Mouse (Mus musculus) macrophage (primary cell): ENCODE measurements around the gene Nms. TPM values are rescaled to one million over a fixed set of nuclear protein-coding genes. Genes with fewer than 3 reads are reported as not detected.

ENCODE experiments used
- H3K27ac ChIP-seq: fragments of 350-480 bp; formaldehyde crosslinking; 2 replicates; pipeline ENCODE4 v1.9.0; 2021
- H3K36me3 ChIP-seq: fragments of 350-480 bp; formaldehyde crosslinking; 2 replicates; pipeline ENCODE4 v1.9.0; 2021; ENCODE audit errors: inconsistent target
- H3K4me3 ChIP-seq: fragments of 350-480 bp; formaldehyde crosslinking; 2 replicates; pipeline ENCODE4 v1.9.0; 2021; ENCODE audit errors: inconsistent target
- H3K79me2 ChIP-seq: fragments of 350-480 bp; formaldehyde crosslinking; 2 replicates; pipeline ENCODE4 v1.9.0; 2021; ENCODE audit errors: inconsistent target
- WGBS: methylation state at CpG from one replicate; pipeline ENCODE4 v1.1.7; 2026; ENCODE audit warnings: inconsistent platforms; ENCODE audit not compliant: missing documents; 5-methylcytosine and 5-hydroxymethylcytosine counted together
- polyA plus RNA-seq: library from polyadenylated mRNA; stranded (reverse); fragments of 250-400 nt; gene quantifications from 3 replicates; pipeline ENCODE4 v1.2.4, GENCODE M21; 2018; ENCODE audit warnings: inconsistent platforms
- total RNA-seq, 78 experiments: library from RNA; depleted of rRNA; stranded (reverse); fragments of 250-400 nt; gene quantifications; 1 replicate in 9 of 78; 2 replicates in 24 of 78; 3 replicates in 43 of 78; 4 replicates in 2 of 78; pipeline ENCODE4 v1.2.4; 2018; ENCODE audit warnings: inconsistent platforms in 56 of 78

The Nms gene
- total RNA-seq (2018; cell fraction: chromatin; rRNA removed), result not detected
- not detected for total RNA-seq (2018; cell fraction: cytosol; rRNA removed)
- total RNA-seq (2018; cell fraction: nucleus; rRNA removed), result not detected
- not detected in 3 replicates for polyA plus RNA-seq

DNA sequence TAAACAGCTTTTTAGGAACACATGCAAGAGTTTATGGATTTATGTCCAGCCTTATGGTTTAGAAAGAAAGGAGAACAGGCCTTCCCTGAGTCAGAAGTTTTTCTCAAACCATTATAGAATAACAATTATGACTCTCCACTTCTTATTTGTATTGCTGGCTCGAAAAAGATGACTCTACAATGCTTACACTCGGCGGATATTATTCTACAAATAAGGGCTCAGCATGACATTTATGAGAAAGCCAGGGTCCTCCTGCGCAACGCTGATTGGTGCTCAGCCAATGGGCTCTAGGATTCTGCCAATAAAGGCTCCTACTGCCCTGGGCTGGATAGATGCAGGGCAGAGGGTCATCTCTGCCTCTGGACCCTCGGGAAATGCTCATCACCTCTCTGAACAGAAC is at the start of gene Nms:
Gene Nms, plus strand, starts transcription at position 301 of the 400 bp plus-strand sequence.
- Histone ChIP-seq H3K27ac (no peak within 1 kb of the TSS), H3K36me3 (no peaks in the 10 kb centered on the region), H3K4me3 (no peak within 1 kb of the TSS), H3K79me2 (no peaks in the 10 kb centered on the region)
- 85% methylated on average over 6 of the region's 6 CpGs for WGBS

DNA sequence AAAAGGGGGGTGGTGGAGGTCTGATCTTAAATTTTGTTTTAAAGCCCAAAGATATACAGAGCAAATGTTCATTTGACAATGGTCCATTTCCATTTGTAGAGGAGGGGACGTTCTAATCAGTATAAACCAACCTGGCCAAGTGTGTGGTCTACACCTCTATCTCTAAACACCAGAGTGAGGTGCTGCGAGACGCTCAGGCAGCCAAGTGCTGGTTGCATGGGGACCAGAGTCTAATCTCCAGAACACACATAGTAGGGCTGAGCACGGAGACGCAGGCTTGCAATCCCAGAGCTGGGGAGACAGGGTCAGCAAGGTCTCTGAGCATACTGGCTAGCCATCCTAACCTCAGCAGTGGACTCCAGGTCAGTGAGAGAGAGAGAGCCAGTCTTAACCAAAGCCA is 47.5 kb upstream of the Nms start:
- Histone ChIP-seq H3K79me2 (no peaks in the 10 kb centered on the region), H3K27ac (no peak overlapping the region), H3K36me3 (no peaks in the 10 kb centered on the region), H3K4me3 (no peak overlapping the region)
- 95% methylated on average over 5 of the region's 5 CpGs for WGBS

GRCm38 (mm10) chr1:38893081-38893480 is 45.9 kb upstream of the Nms start:
- no peaks in the 10 kb centered on the region for H3K36me3 ChIP-seq
- H3K79me2 ChIP-seq, result no peaks in the 10 kb centered on the region
- no peak overlapping the region for H3K4me3 ChIP-seq
- WGBS, result 88% methylated on average over 5 of the region's 5 CpGs
- H3K27ac ChIP-seq, result no peak overlapping the region

DNA sequence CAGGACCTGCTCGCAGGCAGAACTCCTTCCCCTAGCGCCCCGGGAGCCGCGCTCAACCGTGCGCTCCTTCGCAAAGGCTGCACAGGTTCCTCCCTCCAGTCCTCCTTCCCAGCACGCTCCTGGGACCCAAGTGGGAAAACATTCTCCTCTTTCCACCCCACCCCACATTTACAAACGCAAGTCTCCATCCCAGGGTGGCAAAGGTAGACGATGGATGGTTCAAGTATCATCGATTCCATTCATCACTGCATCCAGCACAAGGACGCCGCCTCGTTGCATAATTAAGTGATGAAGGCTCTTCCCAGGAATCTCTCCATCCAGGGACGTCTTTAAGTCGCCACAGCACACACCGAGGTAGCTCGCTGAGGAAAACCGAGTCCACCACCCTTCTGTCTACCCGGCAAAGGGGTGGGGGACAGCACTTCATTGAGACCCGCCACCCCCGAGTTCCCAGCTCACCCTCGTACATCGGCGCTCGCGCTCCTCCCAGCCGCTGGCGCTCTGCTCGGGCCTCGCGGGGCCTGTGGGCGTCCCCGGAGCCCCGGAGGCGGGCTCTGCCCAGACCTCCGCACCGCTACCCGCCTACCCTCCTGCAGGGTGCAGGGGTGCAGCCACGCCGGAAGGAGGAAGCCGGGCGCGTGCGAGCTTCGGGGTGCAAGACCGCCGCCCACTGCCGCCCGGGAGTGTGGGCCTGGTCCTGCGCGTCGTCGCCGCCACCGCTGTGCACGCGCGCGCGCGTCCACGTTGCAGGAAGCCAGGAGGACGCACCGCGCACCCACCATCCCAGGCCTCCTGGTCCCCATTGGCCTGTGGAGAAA is 41.3 kb upstream of the Nms start, which contains the start of gene Chst10:
Gene Chst10, minus strand, starts transcription at position 731 of the 818 bp plus-strand sequence.
- no peaks in the 10 kb centered on the region for H3K36me3 ChIP-seq

GRCm38 (mm10) chr1:38902571-38902970 is 36.4 kb upstream of the Nms start:
- Histone ChIP-seq H3K79me2 (no peaks in the 10 kb centered on the region), H3K4me3 (no peak overlapping the region), H3K36me3 (no peaks in the 10 kb centered on the region), H3K27ac (no peak overlapping the region)
- 35% methylated on average over 5 of the region's 5 CpGs for WGBS

More for the DNA sequence above, 41.3 kb upstream of the Nms start, which contains the start of gene Chst10:
- WGBS, result 3% methylated on average over 67 of the region's 67 CpGs
- Histone ChIP-seq H3K27ac (no peak within 1 kb of the TSS), H3K79me2 (no peaks in the 10 kb centered on the region), H3K4me3 (no peak within 1 kb of the TSS)

GRCm38 (mm10) chr1:38903985-38904384 is 35.0 kb upstream of the Nms start:
- H3K27ac ChIP-seq, result no peak overlapping the region
- H3K79me2 ChIP-seq, result no peaks in the 10 kb centered on the region
- WGBS, result 91% methylated on average over 2 of the region's 2 CpGs
- no peaks in the 10 kb centered on the region for H3K36me3 ChIP-seq
- H3K4me3 ChIP-seq, result no peak overlapping the region

GRCm38 (mm10) chr1:38928996-38929395 is 10.0 kb upstream of the Nms start:
- WGBS, result 81% methylated on average over 4 of the region's 4 CpGs
- Histone ChIP-seq H3K27ac (no peak overlapping the region), H3K36me3 (no peaks in the 10 kb centered on the region), H3K79me2 (no peaks in the 10 kb centered on the region), H3K4me3 (no peak overlapping the region)

- WGBS, result 68% methylated on average over 4 of the region's 4 CpGs
- Histone ChIP-seq H3K27ac (no peak overlapping the region), H3K36me3 (no peaks in the 10 kb centered on the region), H3K4me3 (no peak overlapping the region), H3K79me2 (no peaks in the 10 kb centered on the region)
Observed at GRCm38 (mm10) chr1:38929468-38929867, 9.5 kb upstream of the Nms start.

- no peaks in the 10 kb centered on the region for H3K36me3 ChIP-seq
- 77% methylated on average over 8 of the region's 8 CpGs for WGBS
Observed at GRCm38 (mm10) chr1:38930767-38931166, 8.2 kb upstream of the Nms start.

GRCm38 (mm10) chr1:38934668-38935067 is 4.3 kb upstream of the Nms start:
- no peak overlapping the region for H3K4me3 ChIP-seq
- WGBS, result 37% methylated on average over 5 of the region's 5 CpGs
- no peak overlapping the region for H3K27ac ChIP-seq
- H3K79me2 ChIP-seq, result no peaks in the 10 kb centered on the region
- no peaks in the 10 kb centered on the region for H3K36me3 ChIP-seq

More at GRCm38 (mm10) chr1:38930767-38931166, 8.2 kb upstream of the Nms start:
- no peak overlapping the region for H3K27ac ChIP-seq
- H3K4me3 ChIP-seq, result no peak overlapping the region
- no peaks in the 10 kb centered on the region for H3K79me2 ChIP-seq

- H3K4me3 ChIP-seq, result no peak overlapping the region
- no peak overlapping the region for H3K27ac ChIP-seq
- H3K36me3 ChIP-seq, result no peaks in the 10 kb centered on the region
- WGBS, result 24% methylated on average over 6 of the region's 6 CpGs
- H3K79me2 ChIP-seq, result no peaks in the 10 kb centered on the region
Observed at GRCm38 (mm10) chr1:38936780-38937179, 2.2 kb upstream of the Nms start.

DNA sequence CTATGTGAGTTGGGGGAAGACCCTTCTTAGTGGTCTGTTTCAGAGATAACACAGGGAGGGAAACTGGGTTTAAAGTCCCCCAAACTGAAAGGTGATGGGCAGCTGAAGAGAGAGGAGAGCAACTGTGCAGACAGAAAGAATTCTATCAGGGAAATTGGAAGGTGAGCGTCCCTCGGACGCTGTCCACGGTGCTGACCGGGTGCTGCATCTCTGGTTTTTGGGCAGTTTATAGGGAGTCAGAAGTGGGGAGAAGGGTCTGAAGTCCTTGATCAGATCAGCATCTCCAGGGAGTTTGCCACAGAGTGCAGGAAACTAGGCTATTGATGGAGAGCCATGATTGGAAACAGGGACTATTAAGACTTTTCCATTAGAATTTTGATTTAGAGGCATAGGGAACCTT is 659 bp downstream of the Nms start:
- Histone ChIP-seq H3K79me2 (no peaks in the 10 kb centered on the region), H3K4me3 (no peak overlapping the region), H3K36me3 (no peaks in the 10 kb centered on the region), H3K27ac (no peak overlapping the region)
- 17% methylated on average over 5 of the region's 5 CpGs for WGBS

DNA sequence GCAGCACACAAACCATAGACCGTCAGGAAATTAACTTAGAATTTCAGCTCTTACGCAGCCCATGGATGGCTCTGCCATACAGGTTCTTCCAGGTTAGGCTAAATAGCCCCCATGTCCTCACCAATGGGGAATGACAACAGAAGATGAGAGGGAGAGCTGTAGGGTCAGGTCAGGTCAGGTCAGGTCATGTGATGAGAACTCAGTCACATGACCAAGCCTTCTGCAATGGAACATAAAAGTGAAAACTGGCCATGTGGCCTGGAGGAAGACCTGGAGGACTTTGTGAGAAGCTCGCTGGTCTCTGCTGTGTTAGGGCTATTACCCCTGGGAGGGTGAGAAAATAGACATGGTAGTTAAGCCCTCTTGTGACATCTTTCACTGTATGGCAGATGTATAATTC is 17.5 kb downstream of the Nms start:
- no peak overlapping the region for H3K27ac ChIP-seq
- H3K4me3 ChIP-seq, result no peak overlapping the region
- no peaks in the 10 kb centered on the region for H3K36me3 ChIP-seq
- H3K79me2 ChIP-seq, result no peaks in the 10 kb centered on the region
- 89% methylated on average over 3 of the region's 3 CpGs for WGBS

- Histone ChIP-seq H3K36me3 (no peaks in the 10 kb centered on the region), H3K79me2 (no peaks in the 10 kb centered on the region), H3K27ac (no peak overlapping the region), H3K4me3 (no peak overlapping the region)
- 92% methylated on average over 1 of the region's 1 CpGs for WGBS
Observed at GRCm38 (mm10) chr1:38969116-38969515, 30.2 kb downstream of the Nms start.

- H3K4me3 ChIP-seq, result no peak overlapping the region
- WGBS, result 97% methylated on average over 3 of the region's 3 CpGs
- no peaks in the 10 kb centered on the region for H3K79me2 ChIP-seq
- H3K36me3 ChIP-seq, result no peaks in the 10 kb centered on the region
- H3K27ac ChIP-seq, result no peak overlapping the region
Observed at GRCm38 (mm10) chr1:38971712-38972111, 32.8 kb downstream of the Nms start.
